In the genomic region with DNA sequence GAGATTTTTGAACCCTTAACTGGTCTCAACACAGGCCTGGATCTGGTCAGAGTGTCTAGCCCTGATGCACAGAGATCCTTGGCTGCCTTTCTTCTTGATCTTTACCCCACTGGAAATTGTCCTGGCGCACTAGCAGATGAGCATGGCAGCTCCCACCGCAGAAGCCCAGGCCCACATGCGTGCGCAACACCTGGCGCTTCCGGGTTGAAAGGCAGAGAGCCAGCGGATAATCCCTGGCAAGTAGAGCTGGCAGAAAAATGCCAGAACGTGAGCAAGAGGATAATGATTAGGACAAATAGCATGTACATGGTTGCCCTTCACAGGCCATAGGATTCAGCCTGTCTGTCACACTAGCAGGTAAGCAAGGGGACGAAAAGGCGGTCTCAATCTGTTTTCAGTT, we compare ENCODE assay signal across 27 mouse cellular contexts.
A peak's percentile ranks its signal among the peaks of the same experiment; 100 is the strongest.
DNase-seq lines count a peak whose midpoint lies in the region; ATAC-seq and TF ChIP-seq lines count a peak whose summit lies in the region.
"Had no signal": no experiment of that assay in that cellular context is flagged by ENCODE, and none has a peak within 500 bp of the region (broad histone marks: within the 10 kb centered on the region; RNA-seq: fewer than 3 reads in every experiment).

No protein-coding gene starts in this region.

- no peaks in the 10 kb centered on the region for H3K27me3 ChIP-seq in hindbrain, embryonic 15.5 days
- H3K27me3 ChIP-seq in hindbrain, embryonic 11.5 days (ENCODE audit: control insufficient read depth, insufficient read depth, low read length): no peaks in the 10 kb centered on the region
- no peaks in the 10 kb centered on the region for H3K27me3 ChIP-seq in intestine, postnatal 0 days (replicated peaks; ENCODE audit: control insufficient read depth, insufficient read depth, low read length)
- H3K27me3 ChIP-seq: stomach, embryonic 15.5 days had no signal

- no peak for TF ChIP-seq CTCF in intestine, postnatal 0 days (IDR thresholded peaks at IDR 0.05; ENCODE audit: low read depth)

- H3K4me2 ChIP-seq in hindbrain, embryonic 15.5 days: no peak overlapping the region
- no peak overlapping the region for H3K4me2 ChIP-seq in hindbrain, embryonic 11.5 days (replicated peaks; ENCODE audit: low read depth, low read length)
- H3K4me2 ChIP-seq in intestine, postnatal 0 days (replicated peaks; ENCODE audit: low read depth): no peak overlapping the region
- H3K4me2 ChIP-seq: stomach, embryonic 15.5 days had no signal

- peak; percentile 4 for DNase-seq in gastrocnemius, adult 18-20 months (ENCODE audit: low spot score)
- DNase-seq in gastrocnemius, postnatal 14 days: no peak
- DNase-seq in hindbrain, embryonic 11.5 days (ENCODE audit: low spot score): no peak
- peak; percentile 83 for DNase-seq in left cerebral cortex, postnatal 4 days
- no peak for DNase-seq in left cerebral cortex, postnatal 36 days (ENCODE audit: low spot score in 2 of 2)
- DNase-seq: adrenal gland, postnatal 10 days; cerebellum, adult 11 months; cerebellum, adult 9-11 months; heart, postnatal 14 days; kidney, adult 11 months; kidney, postnatal 14 days; layer of hippocampus, postnatal 36 days; liver; lung, adult 2 months; lung, postnatal 10 days; midbrain, embryonic 14.5 days; right cerebral cortex, postnatal 25 days; thymus, adult 2 months; thymus, postnatal 36 days had no signal

- 90% methylated on average over 10 of the region's 10 CpGs for WGBS in hindbrain, embryonic 15.5 days
- 98% methylated on average over 10 of the region's 10 CpGs for WGBS in hindbrain, embryonic 11.5 days
- 94% methylated on average over 10 of the region's 10 CpGs for WGBS in intestine, postnatal 0 days

- no peak overlapping the region for H3K4me3 ChIP-seq in hindbrain, embryonic 15.5 days
- no peak overlapping the region for H3K4me3 ChIP-seq in hindbrain, embryonic 11.5 days (ENCODE audit: low read depth, low read length)
- H3K4me3 ChIP-seq in intestine, postnatal 0 days (ENCODE audit: low read depth, low read length): no peak overlapping the region
- H3K4me3 ChIP-seq: erythroblast, embryonic 14.5 days; stomach, embryonic 15.5 days had no signal

- H3K4me1 ChIP-seq in hindbrain, embryonic 15.5 days (replicated peaks): peaks cover 21% of the 10 kb centered on the region; the same call in 1 of the 2 replicates
- no peaks in the 10 kb centered on the region for H3K4me1 ChIP-seq in hindbrain, embryonic 11.5 days (replicated peaks; ENCODE audit: control insufficient read depth, insufficient read depth, low read length)
- H3K4me1 ChIP-seq in intestine, postnatal 0 days (replicated peaks; ENCODE audit: control insufficient read depth, insufficient read depth, low read length): no peaks in the 10 kb centered on the region
- H3K4me1 ChIP-seq: stomach, embryonic 15.5 days had no signal

- no peaks in the 10 kb centered on the region for H3K9me3 ChIP-seq in hindbrain, embryonic 15.5 days
- H3K9me3 ChIP-seq in hindbrain, embryonic 11.5 days (ENCODE audit: control insufficient read depth, low read length): no peaks in the 10 kb centered on the region
- H3K9me3 ChIP-seq in intestine, postnatal 0 days (ENCODE audit: control insufficient read depth): no peaks in the 10 kb centered on the region
- H3K9me3 ChIP-seq: stomach, embryonic 15.5 days had no signal

- intact Hi-C loops in gastrocnemius, postnatal 14 days (cut with DNase I; ENCODE audit: low total_unique reads): no loop called here
- intact Hi-C loops in left cerebral cortex, postnatal 4 days (cut with DNase I): no loop called here
- intact Hi-C loops in left cerebral cortex, postnatal 36 days (cut with DNase I): no loop called here

- no peaks in the 10 kb centered on the region for H3K36me3 ChIP-seq in hindbrain, embryonic 15.5 days
- H3K36me3 ChIP-seq in hindbrain, embryonic 11.5 days (ENCODE audit: control insufficient read depth, insufficient read depth, low read length): no peaks in the 10 kb centered on the region
- no peaks in the 10 kb centered on the region for H3K36me3 ChIP-seq in intestine, postnatal 0 days (ENCODE audit: control insufficient read depth, insufficient read depth)
- H3K36me3 ChIP-seq: stomach, embryonic 15.5 days had no signal

- H3K27ac ChIP-seq in hindbrain, embryonic 15.5 days (replicated peaks): no peak overlapping the region
- H3K27ac ChIP-seq in hindbrain, embryonic 11.5 days (ENCODE audit: low read depth, low read length): no peak overlapping the region
- no peak overlapping the region for H3K27ac ChIP-seq in intestine, postnatal 0 days (ENCODE audit: low read depth, low read length)
- H3K27ac ChIP-seq: liver, embryonic 14.5 days; macrophage; stomach, embryonic 15.5 days had no signal

- ATAC-seq in hindbrain, embryonic 15.5 days (ENCODE audit: low FRiP score, low read depth): peak; percentile 30; the same call in 1 of the 2 replicates
- no peak for ATAC-seq in hindbrain, embryonic 11.5 days (ENCODE audit: low FRiP score)
- no peak for ATAC-seq in intestine, postnatal 0 days
- ATAC-seq: forebrain, embryonic 16.5 days; Patski had no signal

- no peak overlapping the region for H3K9ac ChIP-seq in hindbrain, embryonic 15.5 days
- no peak overlapping the region for H3K9ac ChIP-seq in hindbrain, embryonic 11.5 days (ENCODE audit: low read depth, low read length)
- no peak overlapping the region for H3K9ac ChIP-seq in intestine, postnatal 0 days (ENCODE audit: low read depth, low read length)
- H3K9ac ChIP-seq: liver, embryonic 14.5 days; stomach, embryonic 15.5 days had no signal

Comparison
In these comparisons a context has a peak if more than half of its experiments do, and no peak if none do; other contexts are left out.
1. DNase-seq: peak in gastrocnemius, adult 18-20 months (single experiment) and left cerebral cortex, postnatal 4 days (single experiment); none in gastrocnemius, postnatal 14 days (single experiment), hindbrain, embryonic 11.5 days (single experiment) and left cerebral cortex, postnatal 36 days (0 of 2).